Mouse (Mus musculus) lung, postnatal 0 days (tissue): ENCODE data around the gene Dgkk.

ENCODE experiments used
- CTCF ChIP-seq: IDR thresholded peaks from 2 replicates; pipeline ENCODE4 v1.5.1; 2016; ENCODE audit warnings: antibody characterized with exemption, mild to moderate bottlenecking
- EP300 ChIP-seq: IDR thresholded peaks from 2 replicates; pipeline ENCODE4 v1.6.1; 2016; ENCODE audit warnings: antibody characterized with exemption, mild to moderate bottlenecking, control low read depth

DNA sequence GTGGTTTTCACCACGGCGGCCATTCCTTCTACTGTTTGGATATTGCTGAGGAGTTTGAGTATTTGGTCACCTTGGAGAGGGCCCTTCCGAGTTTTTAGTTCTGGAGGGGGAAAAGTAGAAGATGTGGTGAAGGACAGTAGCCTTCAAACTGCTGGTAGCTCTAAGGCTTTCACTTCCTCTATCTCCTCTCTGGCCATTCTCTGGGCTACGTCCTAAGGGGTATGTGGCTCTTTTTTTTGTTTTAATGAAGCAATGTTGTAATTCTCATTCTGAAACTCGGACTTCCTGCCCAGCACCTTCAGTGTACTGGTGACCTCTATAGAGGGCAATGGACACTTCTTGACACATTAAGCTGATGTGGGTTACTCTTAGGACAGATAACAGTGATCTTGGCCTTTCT, 75.0 kb downstream of the Dgkk start:
- TF ChIP-seq CTCF (no peak), EP300 (no peak)
